Mouse (Mus musculus) stomach, embryonic 15.5 days (tissue): ENCODE data around the gene Olfr1513. TPM values are rescaled to one million over a fixed set of nuclear protein-coding genes. Genes with fewer than 3 reads are reported as not detected.
"Not testable (repeated sequence)": the region's sequence is repeated elsewhere in the genome, so short reads cannot be mapped to it uniquely, and the experiment has no call there.

Source experiments
- ATAC-seq: fragments of 200-750 bp; cut with Nextera tagmentation; 2 replicates; pipeline ENCODE4 v1.8.0; 2017; ENCODE audit warnings: low read depth, moderate number of reproducible peaks, moderate TSS enrichment; ENCODE audit not compliant: insufficient read depth, low FRiP score
- H3K27ac ChIP-seq: fragments of 300-500 bp; sonication (generic); 2 replicates; pipeline ENCODE4 v1.5.1; 2015; ENCODE audit warnings: mild to moderate bottlenecking, inconsistent platforms
- H3K27me3 ChIP-seq: fragments of 300-500 bp; sonication (generic); replicated peaks from 2 replicates; pipeline ENCODE4 v1.6.1; 2015; ENCODE audit warnings: inconsistent platforms
- H3K36me3 ChIP-seq: fragments of 300-500 bp; sonication (generic); 2 replicates; pipeline ENCODE4 v1.6.1; 2015; ENCODE audit warnings: inconsistent platforms
- H3K4me1 ChIP-seq: fragments of 300-500 bp; sonication (generic); 2 replicates; pipeline ENCODE4 v1.6.1; 2015; ENCODE audit warnings: inconsistent platforms
- H3K4me2 ChIP-seq: fragments of 300-500 bp; sonication (generic); 2 replicates; pipeline ENCODE4 v1.6.1; 2015; ENCODE audit warnings: mild to moderate bottlenecking, inconsistent platforms
- H3K4me3 ChIP-seq: fragments of 300-500 bp; sonication (generic); replicated peaks from 2 replicates; pipeline ENCODE4 v1.5.1; 2015; ENCODE audit warnings: inconsistent platforms
- H3K9ac ChIP-seq: fragments of 300-500 bp; sonication (generic); 2 replicates; pipeline ENCODE4 v1.6.1; 2015; ENCODE audit warnings: inconsistent platforms
- H3K9me3 ChIP-seq: fragments of 300-500 bp; sonication (generic); 2 replicates; pipeline ENCODE4 v1.6.1; 2016; ENCODE audit warnings: inconsistent platforms
- WGBS: fragments of 180-500 bp; shearing (Covaris S2); methylation state at CpG from one replicate; pipeline ENCODE4 v1.1.7; 2015; 5-methylcytosine and 5-hydroxymethylcytosine counted together
- polyA plus RNA-seq: library from polyadenylated mRNA; unstranded; fragments of >200 nt; fragmentation: Nextera tagmentation; extraction: Ambion mirVana; gene quantifications from 2 replicates; pipeline ENCODE4 v1.2.1, GENCODE M21; 2015

The Olfr1513 gene
- polyA plus RNA-seq, 1 experiment from 2014 or later: not detected

- H3K4me1 ChIP-seq: peaks cover 3% of the 10 kb centered on the region; the same call in 1 of the 2 replicates
- peaks cover 26% of the 10 kb centered on the region for H3K27me3 ChIP-seq
- no peak overlapping the region for H3K9ac ChIP-seq
- 4% methylated on average over 14 of the region's 14 CpGs for WGBS
- no peaks in the 10 kb centered on the region for H3K9me3 ChIP-seq
- H3K4me3 ChIP-seq: peak overlapping the region; percentile 38
- no peaks in the 10 kb centered on the region for H3K36me3 ChIP-seq
- no peak for ATAC-seq
- no peak overlapping the region for H3K27ac ChIP-seq
- peak overlapping the region; percentile 69 for H3K4me2 ChIP-seq
Observed at GRCm38 (mm10) chr14:52327375-52327901, 28.8 kb downstream of the Olfr1513 start.

- peaks cover 26% of the 10 kb centered on the region for H3K27me3 ChIP-seq
- ATAC-seq: no peak
- H3K4me1 ChIP-seq: peaks cover 3% of the 10 kb centered on the region; the same call in 1 of the 2 replicates
- H3K36me3 ChIP-seq: no peaks in the 10 kb centered on the region
- no peak overlapping the region for H3K4me3 ChIP-seq
- no peak overlapping the region for H3K27ac ChIP-seq
- no peaks in the 10 kb centered on the region for H3K9me3 ChIP-seq
- no peak overlapping the region for H3K9ac ChIP-seq
- WGBS: 19% methylated on average over 4 of the region's 4 CpGs
- no peak overlapping the region for H3K4me2 ChIP-seq
Observed at GRCm38 (mm10) chr14:52325890-52326289, 30.3 kb downstream of the Olfr1513 start.

- no peaks in the 10 kb centered on the region for H3K27me3 ChIP-seq
- peaks cover 2% of the 10 kb centered on the region; the same call in 1 of the 2 replicates for H3K36me3 ChIP-seq
- H3K4me1 ChIP-seq: peaks cover 16% of the 10 kb centered on the region
- H3K27ac ChIP-seq: no peak overlapping the region
- H3K4me2 ChIP-seq: no peak overlapping the region
- ATAC-seq: no peak
- H3K4me3 ChIP-seq: no peak overlapping the region
- 55% methylated on average over 6 of the region's 6 CpGs for WGBS
- no peaks in the 10 kb centered on the region for H3K9me3 ChIP-seq
- H3K9ac ChIP-seq: no peak overlapping the region
Observed at GRCm38 (mm10) chr14:52319361-52319760, 36.8 kb downstream of the Olfr1513 start.

GRCm38 (mm10) chr14:52316441-52317225 is 39.6 kb downstream of the Olfr1513 start:
- 10% methylated on average over 16 of the region's 16 CpGs for WGBS
- peak overlapping the region; percentile 82 for H3K4me2 ChIP-seq
- ATAC-seq: peak; percentile 61

GRCm38 (mm10) chr14:52315792-52316440 is 40.3 kb downstream of the Olfr1513 start:
- ATAC-seq: peak; percentile 77
- H3K9ac ChIP-seq: peak overlapping the region; percentile 86
- peaks cover 25% of the 10 kb centered on the region for H3K36me3 ChIP-seq
- H3K9me3 ChIP-seq: no peaks in the 10 kb centered on the region
- H3K27me3 ChIP-seq: no peaks in the 10 kb centered on the region
- under 1% methylated on average over 31 of the region's 41 CpGs for WGBS
- H3K4me2 ChIP-seq: peak overlapping the region; percentile 82
- H3K4me1 ChIP-seq: peaks cover 25% of the 10 kb centered on the region
- peak overlapping the region; percentile 77 for H3K4me3 ChIP-seq
- peak overlapping the region; percentile 79 for H3K27ac ChIP-seq

More at GRCm38 (mm10) chr14:52316441-52317225, 39.6 kb downstream of the Olfr1513 start:
- H3K4me1 ChIP-seq: peaks cover 25% of the 10 kb centered on the region
- no peaks in the 10 kb centered on the region for H3K27me3 ChIP-seq
- peaks cover 24% of the 10 kb centered on the region for H3K36me3 ChIP-seq
- H3K9ac ChIP-seq: peak overlapping the region; percentile 13; the same call in 1 of the 2 replicates
- H3K9me3 ChIP-seq: no peaks in the 10 kb centered on the region
- H3K27ac ChIP-seq: peak overlapping the region; percentile 79
- H3K4me3 ChIP-seq: peak overlapping the region; percentile 77

- Histone ChIP-seq H3K4me3 (peak overlapping the region; percentile 77), H3K27me3 (no peaks in the 10 kb centered on the region), H3K9ac (peak overlapping the region; percentile 86), H3K4me2 (peak overlapping the region; percentile 82), H3K4me1 (peaks cover 25% of the 10 kb centered on the region), H3K36me3 (peaks cover 25% of the 10 kb centered on the region), H3K9me3 (no peaks in the 10 kb centered on the region), H3K27ac (peak overlapping the region; percentile 79)
- 3% methylated on average over 17 of the region's 17 CpGs for WGBS
- ATAC-seq: no peak
Observed at GRCm38 (mm10) chr14:52315283-52315780, 40.9 kb downstream of the Olfr1513 start.

GRCm38 (mm10) chr14:52314808-52315150 is 41.4 kb downstream of the Olfr1513 start:
- Histone ChIP-seq H3K4me3 (peak overlapping the region; percentile 77; the same call in 1 of the 2 replicates), H3K27ac (no peak overlapping the region), H3K4me1 (peaks cover 25% of the 10 kb centered on the region), H3K4me2 (peak overlapping the region; percentile 82), H3K27me3 (no peaks in the 10 kb centered on the region), H3K9me3 (no peaks in the 10 kb centered on the region), H3K36me3 (peaks cover 25% of the 10 kb centered on the region), H3K9ac (no peak overlapping the region)
- no peak for ATAC-seq
- 51% methylated on average over 8 of the region's 8 CpGs for WGBS

GRCm38 (mm10) chr14:52313931-52314807 is 42.0 kb downstream of the Olfr1513 start:
- WGBS: 84% methylated on average over 26 of the region's 26 CpGs
- ATAC-seq: no peak
- Histone ChIP-seq H3K4me1 (peaks cover 25% of the 10 kb centered on the region), H3K9me3 (no peaks in the 10 kb centered on the region), H3K4me2 (peak overlapping the region; percentile 82), H3K27ac (no peak overlapping the region), H3K36me3 (peaks cover 25% of the 10 kb centered on the region), H3K27me3 (no peaks in the 10 kb centered on the region), H3K4me3 (no peak overlapping the region), H3K9ac (no peak overlapping the region)

- H3K4me3 ChIP-seq: no peak overlapping the region
- H3K9me3 ChIP-seq: no peaks in the 10 kb centered on the region
- H3K9ac ChIP-seq: no peak overlapping the region
- 82% methylated on average over 2 of the region's 2 CpGs for WGBS
- H3K27ac ChIP-seq: no peak overlapping the region
- no peaks in the 10 kb centered on the region for H3K27me3 ChIP-seq
- peaks cover 17% of the 10 kb centered on the region for H3K4me1 ChIP-seq
- ATAC-seq: no peak
- peaks cover 25% of the 10 kb centered on the region for H3K36me3 ChIP-seq
- H3K4me2 ChIP-seq: no peak overlapping the region
Observed at GRCm38 (mm10) chr14:52310906-52311305, 45.3 kb downstream of the Olfr1513 start.

- peaks cover 25% of the 10 kb centered on the region for H3K36me3 ChIP-seq
- ATAC-seq, H3K27ac ChIP-seq, H3K4me3 ChIP-seq, H3K9me3 ChIP-seq, H3K9ac ChIP-seq, H3K4me2 ChIP-seq, H3K27me3 ChIP-seq: not testable (repeated sequence)
- WGBS: 88% methylated on average over 6 of the region's 6 CpGs
- peaks cover 16% of the 10 kb centered on the region for H3K4me1 ChIP-seq
Observed at GRCm38 (mm10) chr14:52310343-52310742, 45.9 kb downstream of the Olfr1513 start.

GRCm38 (mm10) chr14:52306100-52306499 is 50.1 kb downstream of the Olfr1513 start:
- H3K27ac ChIP-seq: no peak overlapping the region
- 93% methylated on average over 2 of the region's 2 CpGs for WGBS

More at GRCm38 (mm10) chr14:52306100-52306499, 50.1 kb downstream of the Olfr1513 start:
- Histone ChIP-seq H3K9ac (no peak overlapping the region), H3K9me3 (no peaks in the 10 kb centered on the region), H3K36me3 (no peaks in the 10 kb centered on the region), H3K27me3 (no peaks in the 10 kb centered on the region), H3K4me3 (no peak overlapping the region), H3K4me2 (no peak overlapping the region), H3K4me1 (no peaks in the 10 kb centered on the region)
- no peak for ATAC-seq
